Mouse (Mus musculus) cerebellum, adult 18-20 months (tissue): ENCODE measurements at regions not wholly inside any gene's neighbourhood (a gene's known extent, or its start where the extent isn't known, plus 50 kb on each side); places are given as distances from the start of the nearest gene placed in this dataset.
A peak's percentile ranks its signal among the peaks of the same experiment; 100 is the strongest.

ENCODE experiments used
- DNase-seq, 2 experiments: peaks; one replicate each; pipeline ENCODE4 v3.0.0; 2021

GRCm38 (mm10) chr4:124542696-124543095 lies 67.9 kb downstream of the 3100002H09Rik start:
- no peak for DNase-seq

GRCm38 (mm10) chr4:124538471-124538870 lies 72.1 kb downstream of the 3100002H09Rik start:
- no peak for DNase-seq

GRCm38 (mm10) chr4:124537681-124538080 lies 72.9 kb downstream of the 3100002H09Rik start:
- DNase-seq, result no peak

GRCm38 (mm10) chr4:124533614-124534013 lies 77.0 kb downstream of the 3100002H09Rik start:
- DNase-seq, result no peak

- DNase-seq, result no peak
Observed at GRCm38 (mm10) chr4:124530596-124530995, 80.0 kb downstream of the 3100002H09Rik start.

GRCm38 (mm10) chr4:124526822-124527221 lies 83.8 kb downstream of the 3100002H09Rik start:
- no peak for DNase-seq

- DNase-seq, result no peak
Observed at GRCm38 (mm10) chr4:124526362-124526761, 84.2 kb downstream of the 3100002H09Rik start.

GRCm38 (mm10) chr4:124520309-124520708 lies 90.3 kb downstream of the 3100002H09Rik start:
- no peak for DNase-seq

- no peak for DNase-seq
Observed at GRCm38 (mm10) chr4:124511761-124512160, 98.8 kb downstream of the 3100002H09Rik start.

GRCm38 (mm10) chr4:124510816-124511215 lies 99.8 kb downstream of the 3100002H09Rik start:
- no peak for DNase-seq

- DNase-seq, result peak; percentile 34 to 37
Observed at GRCm38 (mm10) chr4:124509695-124510094, 100.9 kb downstream of the 3100002H09Rik start.

- no peak for DNase-seq
Observed at GRCm38 (mm10) chr4:124506083-124506647, 104.4 kb downstream of the 3100002H09Rik start.

- DNase-seq, result no peak
Observed at GRCm38 (mm10) chr4:124501785-124502184, 108.8 kb downstream of the 3100002H09Rik start.

GRCm38 (mm10) chr4:124498043-124498442 lies 112.6 kb downstream of the 3100002H09Rik start:
- DNase-seq, result peak; percentile 3

GRCm38 (mm10) chr4:124485941-124486581 lies 124.5 kb downstream of the 3100002H09Rik start:
- DNase-seq, result no peak

GRCm38 (mm10) chr4:124484613-124485586 lies 125.7 kb downstream of the 3100002H09Rik start:
- DNase-seq, result no peak

- DNase-seq, result no peak
Observed at GRCm38 (mm10) chr4:124477870-124478301, 132.7 kb downstream of the 3100002H09Rik start.

GRCm38 (mm10) chr4:124477359-124477868 lies 133.2 kb downstream of the 3100002H09Rik start:
- no peak for DNase-seq

- DNase-seq, result no peak
Observed at GRCm38 (mm10) chr4:124465229-124465820, 145.3 kb downstream of the 3100002H09Rik start.

GRCm38 (mm10) chr4:124455511-124456338 lies 154.9 kb downstream of the 3100002H09Rik start:
- no peak for DNase-seq

GRCm38 (mm10) chr4:124451131-124451530 lies 159.5 kb downstream of the 3100002H09Rik start:
- peak; percentile 2 to 10 for DNase-seq

- DNase-seq, result peak; percentile 9 to 17
Observed at GRCm38 (mm10) chr4:124446615-124447014, 164.0 kb downstream of the 3100002H09Rik start.
